Mouse (Mus musculus) MEL (cell line): ENCODE measurements around the gene Faap100.

ENCODE experiments used
- CTCF ChIP-seq, 3 experiments: IDR thresholded peaks in 2 of 3; conservative IDR thresholded peaks in 1 of 3; 2 replicates each; pipeline ENCODE4 v1.5.1; 2011 to 2012; ENCODE audit warnings: low read length in 3 of 3, low read depth in 2 of 3, mild to moderate bottlenecking in 2 of 3, improper control_type of control experiment in 1 of 3, inconsistent platforms in 1 of 3, mixed read lengths in 1 of 3, moderate library complexity in 1 of 3; ENCODE audit not compliant: control insufficient read depth in 1 of 3, insufficient read depth in 1 of 3, poor library complexity in 1 of 3, severe bottlenecking in 1 of 3
- EP300 ChIP-seq, 2 experiments: IDR thresholded peaks; 2 replicates each; pipeline ENCODE4 v1.6.1; 2011; ENCODE audit warnings: improper control_type of control experiment in 2 of 2, low read length in 2 of 2, low read depth in 1 of 2, mild to moderate bottlenecking in 1 of 2
- MXI1 ChIP-seq: IDR thresholded peaks from 2 replicates; pipeline ENCODE4 v1.6.1; 2011; ENCODE audit warnings: mild to moderate bottlenecking, low read depth, low read length, improper control_type of control experiment
- SIN3A ChIP-seq: IDR thresholded peaks from 2 replicates; pipeline ENCODE4 v1.6.1; 2012; ENCODE audit warnings: low read length, improper control_type of control experiment, inconsistent platforms
- ZNF384 ChIP-seq: IDR thresholded peaks from 2 replicates; pipeline ENCODE4 v1.6.1; 2012; ENCODE audit warnings: low read depth, mild to moderate bottlenecking, inconsistent platforms, low read length, improper control_type of control experiment

GRCm38 (mm10) chr11:120356319-120356840, 22.2 kb downstream of the Faap100 start:
- TF ChIP-seq ZNF384: no peak
- TF ChIP-seq EP300 (IDR thresholded peaks at IDR 0.05; ENCODE audit: low read depth in 1 of 2, low read length in 2 of 2): no peak
- peak; percentile 12 to 27 (median 27); a peak in 3 of 6 replicates for TF ChIP-seq CTCF (IDR thresholded peaks at IDR 0.05 in 2 of 3, conservative IDR thresholded peaks at IDR 0.05 in 1 of 3; ENCODE audit: control insufficient read depth in 1 of 3, insufficient read depth in 1 of 3, low read depth in 2 of 3, low read length in 3 of 3, poor library complexity in 1 of 3, severe bottlenecking in 1 of 3)
- no peak for TF ChIP-seq SIN3A
- no peak for TF ChIP-seq MXI1
